Mouse (Mus musculus): ENCODE results near the gene Dab1. TPM values are rescaled to one million over a fixed set of nuclear protein-coding genes. Genes with fewer than 3 reads are reported as not detected.
A peak's percentile ranks its signal among the peaks of the same experiment; 100 is the strongest.

Gene Dab1
- polyA plus RNA-seq, 1 experiment from 2014 or later: 3.8 TPM

GRCm38 (mm10) chr4:104025117-104025694, 406.0 kb downstream of the Dab1 start:
- Histone ChIP-seq H3K4me2 (no peak overlapping the region), H3K9ac (no peak overlapping the region), H3K9me3 (no peaks in the 10 kb centered on the region), H3K4me3 (no peak overlapping the region), H3K27ac (0 out of 2 replicates have a peak overlapping the region, but pooled peaks have one; percentile 33), H3K36me3 (no peaks in the 10 kb centered on the region), H3K27me3 (no peaks in the 10 kb centered on the region), H3K4me1 (0 out of 2 replicates have a peak, but pooled peaks cover 3% of the 10 kb centered on the region)
- 28% methylated on average over 2 of the region's 2 CpGs for WGBS
- peak; percentile 81; the same call in 1 of the 2 replicates for ATAC-seq (ENCODE audit: borderline replicate concordance, extremely low read depth, low FRiP score, low TSS enrichment)

DNA sequence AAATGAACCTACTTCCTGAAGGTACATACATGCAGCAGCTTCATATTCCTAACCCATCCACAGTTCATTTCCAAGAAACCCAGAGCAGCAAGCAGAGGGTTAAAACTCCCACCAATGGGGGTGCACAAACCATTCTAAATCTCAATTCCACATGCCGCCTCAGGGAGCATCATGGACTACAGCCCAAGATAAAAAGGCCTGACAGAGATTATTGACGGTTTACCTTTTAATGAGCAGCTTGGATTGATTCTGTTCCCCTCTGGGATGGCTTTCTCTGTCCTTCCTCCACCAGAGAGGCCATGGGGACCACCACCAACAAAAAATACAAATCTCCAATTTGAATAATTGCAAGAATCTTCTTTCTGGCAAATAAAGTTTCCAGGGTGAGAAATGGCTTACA, 407.7 kb downstream of the Dab1 start:
- Histone ChIP-seq H3K4me2 (no peak overlapping the region), H3K9ac (no peak overlapping the region), H3K4me1 (0 out of 2 replicates have a peak, but pooled peaks cover 3% of the 10 kb centered on the region), H3K27ac (no peak overlapping the region), H3K9me3 (no peaks in the 10 kb centered on the region), H3K4me3 (no peak overlapping the region), H3K27me3 (no peaks in the 10 kb centered on the region), H3K36me3 (no peaks in the 10 kb centered on the region)
- ATAC-seq (ENCODE audit: borderline replicate concordance, extremely low read depth, low FRiP score, low TSS enrichment): no peak
- WGBS: 53% methylated on average over 2 of the region's 2 CpGs

DNA sequence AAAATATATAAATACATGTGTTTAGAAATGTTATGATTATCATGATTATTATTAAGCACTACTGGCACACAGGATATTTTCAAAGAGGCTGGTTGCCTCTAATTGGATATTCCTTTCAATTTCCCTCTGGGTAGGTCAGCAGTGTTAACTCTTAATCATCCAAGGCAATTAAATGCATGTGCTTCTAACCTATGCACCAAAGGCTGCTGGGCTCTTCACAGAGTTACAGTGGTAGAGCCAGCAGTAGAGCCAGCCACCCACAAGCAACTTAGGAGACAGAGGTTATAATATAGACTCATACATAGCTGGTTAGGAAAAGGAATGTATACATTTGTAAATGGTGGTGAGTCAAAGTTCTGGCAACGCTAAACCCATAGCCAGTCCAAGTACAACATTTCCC, 408.1 kb downstream of the Dab1 start:
- H3K4me1 ChIP-seq: 0 out of 2 replicates have a peak, but pooled peaks cover 3% of the 10 kb centered on the region
- WGBS: 77% methylated on average over 1 of the region's 1 CpGs
- no peak overlapping the region for H3K4me2 ChIP-seq
- ATAC-seq (ENCODE audit: borderline replicate concordance, extremely low read depth, low FRiP score, low TSS enrichment): no peak
- no peak overlapping the region for H3K9ac ChIP-seq
- no peaks in the 10 kb centered on the region for H3K27me3 ChIP-seq
- no peaks in the 10 kb centered on the region for H3K9me3 ChIP-seq
- no peak overlapping the region for H3K4me3 ChIP-seq
- no peaks in the 10 kb centered on the region for H3K36me3 ChIP-seq
- H3K27ac ChIP-seq: no peak overlapping the region

GRCm38 (mm10) chr4:104036091-104036490, 416.9 kb downstream of the Dab1 start:
- ATAC-seq (ENCODE audit: borderline replicate concordance, extremely low read depth, low FRiP score, low TSS enrichment): no peak
- Histone ChIP-seq H3K36me3 (no peaks in the 10 kb centered on the region), H3K27ac (no peak overlapping the region), H3K4me1 (peaks cover 6% of the 10 kb centered on the region; the same call in 1 of the 2 replicates), H3K27me3 (no peaks in the 10 kb centered on the region), H3K4me3 (no peak overlapping the region), H3K9ac (no peak overlapping the region), H3K4me2 (no peak overlapping the region), H3K9me3 (no peaks in the 10 kb centered on the region)

DNA sequence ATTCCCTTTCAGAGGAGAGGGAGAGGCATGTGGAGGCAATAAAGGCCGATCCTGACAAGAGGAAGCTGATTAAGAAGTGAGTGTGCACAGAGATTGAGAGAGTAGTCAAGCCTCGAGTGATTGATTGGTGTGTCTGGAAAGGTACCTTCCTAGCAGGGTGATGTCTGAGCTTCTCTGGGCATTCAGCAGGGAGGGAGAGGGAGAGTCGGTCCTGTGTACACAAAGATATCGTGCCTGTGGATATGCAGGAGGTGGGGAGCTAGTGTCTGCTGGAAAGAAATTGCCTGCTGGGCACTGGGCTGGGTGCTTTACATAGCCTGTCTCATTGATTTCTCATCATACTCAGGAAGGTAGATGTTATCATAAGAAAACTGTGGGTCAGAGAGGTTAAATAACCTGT, 420.4 kb downstream of the Dab1 start:
- no peak for ATAC-seq (ENCODE audit: borderline replicate concordance, extremely low read depth, low FRiP score, low TSS enrichment)
- Histone ChIP-seq H3K27me3 (no peaks in the 10 kb centered on the region), H3K4me3 (no peak overlapping the region), H3K4me1 (peaks cover 18% of the 10 kb centered on the region), H3K9me3 (no peaks in the 10 kb centered on the region), H3K4me2 (no peak overlapping the region), H3K27ac (peak overlapping the region; percentile 56), H3K9ac (no peak overlapping the region), H3K36me3 (no peaks in the 10 kb centered on the region)
- WGBS: 14% methylated on average over 4 of the region's 4 CpGs

GRCm38 (mm10) chr4:104043441-104043840, 424.3 kb downstream of the Dab1 start:
- H3K4me3 ChIP-seq: no peak overlapping the region
- H3K9ac ChIP-seq: no peak overlapping the region
- H3K4me2 ChIP-seq: no peak overlapping the region
- no peaks in the 10 kb centered on the region for H3K36me3 ChIP-seq
- 38% methylated on average over 2 of the region's 2 CpGs for WGBS
- H3K27ac ChIP-seq: no peak overlapping the region
- no peaks in the 10 kb centered on the region for H3K9me3 ChIP-seq
- H3K27me3 ChIP-seq: no peaks in the 10 kb centered on the region
- peaks cover 26% of the 10 kb centered on the region for H3K4me1 ChIP-seq
- no peak for ATAC-seq (ENCODE audit: borderline replicate concordance, extremely low read depth, low FRiP score, low TSS enrichment)

- Histone ChIP-seq H3K36me3 (no peaks in the 10 kb centered on the region), H3K4me1 (peaks cover 24% of the 10 kb centered on the region), H3K27me3 (no peaks in the 10 kb centered on the region), H3K27ac (no peak overlapping the region), H3K9me3 (no peaks in the 10 kb centered on the region), H3K4me3 (no peak overlapping the region), H3K9ac (no peak overlapping the region), H3K4me2 (no peak overlapping the region)
- WGBS: 9% methylated on average over 3 of the region's 3 CpGs
- ATAC-seq (ENCODE audit: borderline replicate concordance, extremely low read depth, low FRiP score, low TSS enrichment): peak; percentile 72
These were observed 425.5 kb downstream of the Dab1 start for GRCm38 (mm10) chr4:104044634-104045033.

DNA sequence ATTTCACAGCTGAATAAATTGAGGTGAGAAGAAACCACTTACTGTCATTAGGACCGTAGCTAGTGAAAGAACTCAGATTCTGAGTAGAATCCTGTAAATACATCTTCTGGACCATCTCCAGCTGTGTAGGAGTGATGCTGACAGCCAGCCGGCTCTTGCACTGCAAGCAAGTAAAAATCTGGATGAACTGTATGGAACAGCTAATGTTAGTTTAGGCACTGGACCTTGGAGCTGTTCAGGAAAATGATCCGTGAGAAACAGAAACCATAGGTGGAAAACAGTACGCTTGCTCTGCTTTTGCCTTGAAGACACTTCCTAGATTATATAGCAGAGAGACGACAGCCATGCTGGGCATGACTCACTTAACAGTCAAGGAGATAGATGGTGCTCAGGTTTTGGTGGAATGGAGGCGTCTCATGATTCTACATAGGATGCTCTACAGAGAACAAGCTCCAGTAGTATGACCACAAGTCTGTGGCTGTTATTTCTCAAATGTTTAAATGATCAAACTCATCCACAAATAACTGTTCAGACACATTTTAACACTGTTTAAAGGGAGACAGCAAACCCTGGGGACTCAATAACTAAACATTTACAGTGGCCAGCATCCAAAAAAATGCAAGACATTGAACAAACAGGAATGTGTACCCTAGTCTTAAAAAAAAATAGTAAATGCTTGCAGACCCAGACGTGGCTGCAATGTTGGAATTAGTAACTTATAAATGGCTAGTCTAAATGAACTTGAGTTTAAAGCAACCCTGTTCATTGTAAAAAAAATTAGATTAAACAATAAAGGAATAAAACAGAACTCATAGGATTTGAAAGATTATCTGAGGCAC, 429.0 kb downstream of the Dab1 start:
- peak; percentile 64; the same call in 1 of the 2 replicates for ATAC-seq (ENCODE audit: borderline replicate concordance, extremely low read depth, low FRiP score, low TSS enrichment)
- H3K36me3 ChIP-seq: no peaks in the 10 kb centered on the region
- peaks cover 23% of the 10 kb centered on the region for H3K4me1 ChIP-seq
- H3K27me3 ChIP-seq: no peaks in the 10 kb centered on the region
- H3K9ac ChIP-seq: no peak overlapping the region
- peak overlapping the region; percentile 67 for H3K27ac ChIP-seq
- peak overlapping the region; percentile 19; the same call in 1 of the 2 replicates for H3K4me2 ChIP-seq
- no peak overlapping the region for H3K4me3 ChIP-seq
- no peaks in the 10 kb centered on the region for H3K9me3 ChIP-seq
- 21% methylated on average over 7 of the region's 7 CpGs for whole genome bisulfite sequencing

- Histone ChIP-seq H3K9ac (no peak overlapping the region), H3K36me3 (no peaks in the 10 kb centered on the region)
- ATAC-seq (ENCODE audit: borderline replicate concordance, extremely low read depth, low FRiP score, low TSS enrichment): no peak
These were observed 438.0 kb downstream of the Dab1 start for GRCm38 (mm10) chr4:104057116-104057515.

DNA sequence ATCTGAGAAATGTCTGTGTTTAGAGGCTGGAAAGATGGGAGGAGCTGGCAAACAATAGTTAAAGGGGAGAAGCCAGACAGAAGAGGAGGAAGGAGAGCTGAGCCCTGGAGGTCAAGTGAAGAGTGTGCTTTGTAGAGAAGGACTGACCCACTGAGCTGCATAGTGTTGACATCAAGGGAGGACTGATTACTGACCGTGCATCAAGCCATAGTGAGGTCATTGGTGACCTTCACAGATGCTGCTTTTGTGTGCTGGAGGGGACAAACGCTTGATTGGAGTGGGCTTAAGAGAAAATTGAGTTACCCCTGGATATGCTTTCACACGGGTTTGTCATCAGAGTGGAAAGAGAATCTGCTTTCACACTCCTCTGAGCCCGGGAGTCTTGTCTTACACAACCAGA, 440.4 kb downstream of the Dab1 start:
- no peaks in the 10 kb centered on the region for H3K27me3 ChIP-seq
- no peaks in the 10 kb centered on the region for H3K4me1 ChIP-seq
- no peak overlapping the region for H3K27ac ChIP-seq
- no peak overlapping the region for H3K4me3 ChIP-seq
- no peaks in the 10 kb centered on the region for H3K9me3 ChIP-seq
- H3K36me3 ChIP-seq: no peaks in the 10 kb centered on the region
- 53% methylated on average over 4 of the region's 4 CpGs for WGBS
- no peak for ATAC-seq (ENCODE audit: borderline replicate concordance, extremely low read depth, low FRiP score, low TSS enrichment)
- H3K4me2 ChIP-seq: no peak overlapping the region
- no peak overlapping the region for H3K9ac ChIP-seq

More at GRCm38 (mm10) chr4:104057116-104057515, 438.0 kb downstream of the Dab1 start:
- Histone ChIP-seq H3K27ac (no peak overlapping the region), H3K27me3 (no peaks in the 10 kb centered on the region), H3K9me3 (no peaks in the 10 kb centered on the region), H3K4me1 (no peaks in the 10 kb centered on the region), H3K4me3 (no peak overlapping the region), H3K4me2 (no peak overlapping the region)

GRCm38 (mm10) chr4:104062356-104062755, 443.2 kb downstream of the Dab1 start:
- 89% methylated on average over 4 of the region's 4 CpGs for WGBS
- Histone ChIP-seq H3K4me1 (no peaks in the 10 kb centered on the region), H3K9ac (no peak overlapping the region)

GRCm38 (mm10) chr4:104066901-104067300, 447.7 kb downstream of the Dab1 start:
- Histone ChIP-seq H3K27me3 (no peaks in the 10 kb centered on the region), H3K27ac (no peak overlapping the region), H3K4me1 (no peaks in the 10 kb centered on the region), H3K9me3 (no peaks in the 10 kb centered on the region), H3K9ac (no peak overlapping the region), H3K4me3 (no peak overlapping the region), H3K4me2 (no peak overlapping the region), H3K36me3 (no peaks in the 10 kb centered on the region)
- ATAC-seq (ENCODE audit: borderline replicate concordance, extremely low read depth, low FRiP score, low TSS enrichment): no peak
- 78% methylated on average over 5 of the region's 5 CpGs for WGBS

More at GRCm38 (mm10) chr4:104062356-104062755, 443.2 kb downstream of the Dab1 start:
- Histone ChIP-seq H3K4me3 (no peak overlapping the region), H3K27me3 (no peaks in the 10 kb centered on the region), H3K27ac (no peak overlapping the region), H3K36me3 (no peaks in the 10 kb centered on the region), H3K4me2 (no peak overlapping the region), H3K9me3 (no peaks in the 10 kb centered on the region)
- no peak for ATAC-seq (ENCODE audit: borderline replicate concordance, extremely low read depth, low FRiP score, low TSS enrichment)
